Mouse (Mus musculus) effector memory CD4-positive, alpha-beta T cell, adult 7 months (primary cell): ENCODE data around the gene Rhox9. TPM values are rescaled to one million over a fixed set of nuclear protein-coding genes. Genes with fewer than 3 reads are reported as not detected.

Experiments
- polyA plus RNA-seq: library from polyadenylated mRNA; unstranded; fragments of 100-300 nt; shearing (Covaris generic); gene quantifications from one replicate; pipeline ENCODE4 v1.2.1, GENCODE M21; 2017

The Rhox9 gene
- polyA plus RNA-seq: not detected

DNA sequence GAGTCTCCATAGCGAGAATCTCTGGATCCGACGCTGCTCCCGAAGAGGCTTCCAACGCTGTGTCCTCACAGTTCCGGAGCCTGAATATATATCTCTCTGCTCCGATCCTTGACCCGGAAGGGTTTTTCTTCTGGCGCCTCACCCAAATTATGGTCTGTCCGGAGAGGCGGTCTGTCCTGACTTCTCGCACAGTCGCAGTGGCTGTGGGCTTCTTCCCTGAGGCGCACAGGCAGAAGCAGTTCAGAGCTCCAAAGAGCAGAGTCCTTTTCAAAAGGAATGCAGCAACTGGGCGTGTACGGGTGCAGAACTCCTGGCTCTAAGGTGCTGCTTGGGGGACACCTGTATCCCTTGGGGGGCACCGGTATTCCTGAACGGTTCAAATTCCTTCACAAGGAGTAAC is at the start of gene Rhox9:
TSS of gene Rhox9 (minus strand) at position 101 of the 400 bp plus-strand sequence.

GRCm38 (mm10) chrX:37897132-37897531 is 4.4 kb downstream of the Rhox9 start, which contains the start of gene Rhox7b:
Rhox7b (minus strand) TSS chrX:37897232.

DNA sequence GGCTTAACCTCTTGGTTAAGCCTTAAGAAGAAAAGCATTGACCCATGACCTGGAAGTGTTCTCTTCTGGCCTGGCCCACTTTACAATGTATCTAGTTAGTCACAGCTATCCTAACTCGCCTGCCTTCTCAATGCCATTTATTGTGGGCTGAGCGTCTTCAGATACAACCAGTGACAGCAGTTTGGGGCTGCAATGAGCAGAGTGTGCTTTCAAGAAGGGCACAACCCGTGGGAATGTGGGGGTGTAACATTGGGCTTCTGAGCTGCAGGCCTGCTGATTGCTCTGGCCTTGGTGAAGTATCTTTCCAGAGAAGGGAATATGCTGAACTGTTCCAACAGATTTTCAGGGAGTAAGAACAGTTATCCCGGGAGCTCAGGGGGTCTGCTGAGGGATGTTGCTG is 22.7 kb downstream of the Rhox9 start, which contains the start of gene Rhox8:
TSS of gene Rhox8 (minus strand) at position 101 of the 400 bp plus-strand sequence.

Other genes with a start within 250 kb of the Rhox9 start
- gene Rhox3h, start 233.0 kb downstream of the Rhox9 start, polyA plus RNA-seq: not detected
- gene Rhox2h, start 228.5 kb downstream of the Rhox9 start, polyA plus RNA-seq: not detected
- not detected for gene Rhox5, start 96.9 kb downstream of the Rhox9 start, polyA plus RNA-seq
- gene Rhox6, start 74.9 kb downstream of the Rhox9 start, polyA plus RNA-seq: not detected
- not detected for gene Rhox7a, start 70.1 kb downstream of the Rhox9 start, polyA plus RNA-seq
- gene Rhox8, start 22.8 kb downstream of the Rhox9 start, polyA plus RNA-seq: not detected
- gene Rhox7b, start 4.5 kb downstream of the Rhox9 start, polyA plus RNA-seq: not detected
- gene Btg1-ps1, start 117.0 kb upstream of the Rhox9 start, polyA plus RNA-seq: not detected
- not detected for gene Btg1-ps2, start 141.3 kb upstream of the Rhox9 start, polyA plus RNA-seq
- not detected for gene Rhox10, start 164.7 kb upstream of the Rhox9 start, polyA plus RNA-seq
- not detected for gene Rhox11, start 183.4 kb upstream of the Rhox9 start, polyA plus RNA-seq
- gene Rhox12, start 209.1 kb upstream of the Rhox9 start, polyA plus RNA-seq: not detected
- gene Rhox13, start 219.4 kb upstream of the Rhox9 start, polyA plus RNA-seq: not detected